Mouse (Mus musculus): ENCODE measurements around the gene Defb9.
"Not testable (repeated sequence)": the region's sequence is repeated elsewhere in the genome, so short reads cannot be mapped to it uniquely, and the experiment has no call there.

Gene Defb9

GRCm38 (mm10) chr8:21885321-21885720 lies at the start of gene Defb9:
TSS of gene Defb9 (minus strand) at chr8:21885421.
- not testable (repeated sequence) for DNase-seq (ENCODE audit: low spot score)

GRCm38 (mm10) chr8:21932610-21933009 lies 47.4 kb upstream of the Defb9 start, which contains the start of gene Defb15:
TSS of gene Defb15 (minus strand) at chr8:21932710.
- no peak for DNase-seq (ENCODE audit: low spot score)

- DNase-seq (ENCODE audit: low spot score) = not testable (repeated sequence)
Measured at GRCm38 (mm10) chr8:21930754-21931153, 45.5 kb upstream of the Defb9 start.

GRCm38 (mm10) chr8:21915625-21916024 lies 30.4 kb upstream of the Defb9 start:
- no peak for DNase-seq (ENCODE audit: low spot score)

GRCm38 (mm10) chr8:21912554-21912953 lies 27.3 kb upstream of the Defb9 start:
- no peak for DNase-seq (ENCODE audit: low spot score)

GRCm38 (mm10) chr8:21911931-21912330 lies 26.7 kb upstream of the Defb9 start:
- DNase-seq (ENCODE audit: low spot score) = no peak

GRCm38 (mm10) chr8:21906290-21906689 lies 21.1 kb upstream of the Defb9 start, which contains the start of gene Defb11:
TSS of gene Defb11 (minus strand) at chr8:21906412.
- not testable (repeated sequence) for DNase-seq (ENCODE audit: low spot score)

GRCm38 (mm10) chr8:21858586-21858985 lies 26.6 kb downstream of the Defb9 start, which contains the start of gene Defb10:
TSS of gene Defb10 (plus strand) at chr8:21858901.
- DNase-seq (ENCODE audit: low spot score) = not testable (repeated sequence)

All from ovary, postnatal 10 days (tissue).